Mouse (Mus musculus) liver, postnatal 0 days (tissue): ENCODE measurements around the gene Mrps6. TPM values are rescaled to one million over a fixed set of nuclear protein-coding genes. Genes with fewer than 3 reads are reported as not detected.

ENCODE experiments used
- ATAC-seq: fragments of 200-750 bp; cut with Nextera tagmentation; 2 replicates; pipeline ENCODE4 v1.8.0; 2017; ENCODE audit warnings: mild to moderate bottlenecking, moderate library complexity
- DNase-seq: peaks from one replicate; pipeline ENCODE4 v3.0.0-alpha.2; 2016
- H3K27ac ChIP-seq: fragments of 300-500 bp; sonication (generic); 2 replicates; pipeline ENCODE4 v1.5.1; 2014; ENCODE audit warnings: antibody characterized with exemption, moderate library complexity, mild to moderate bottlenecking, low read depth
- H3K27me3 ChIP-seq: fragments of 300-500 bp; sonication (generic); 2 replicates; pipeline ENCODE4 v1.6.1; 2014; ENCODE audit warnings: low read length, control low read depth, mixed read lengths; ENCODE audit not compliant: insufficient read depth
- H3K36me3 ChIP-seq: fragments of 300-500 bp; sonication (generic); replicated peaks from 2 replicates; pipeline ENCODE4 v1.6.1; 2014; ENCODE audit warnings: mild to moderate bottlenecking, control low read depth, low read length, moderate library complexity, mixed read lengths; ENCODE audit not compliant: insufficient read depth
- H3K4me1 ChIP-seq: fragments of 300-500 bp; sonication (generic); 2 replicates; pipeline ENCODE4 v1.6.1; 2014; ENCODE audit warnings: antibody characterized with exemption, mild to moderate bottlenecking, control low read depth; ENCODE audit not compliant: insufficient read depth
- H3K4me2 ChIP-seq: fragments of 300-500 bp; sonication (generic); 2 replicates; pipeline ENCODE4 v1.6.1; 2014; ENCODE audit warnings: low read depth, mild to moderate bottlenecking, low read length, moderate library complexity, mixed read lengths
- H3K4me3 ChIP-seq: fragments of 300-500 bp; sonication (generic); 2 replicates; pipeline ENCODE4 v1.5.1; 2014; ENCODE audit warnings: low read depth, low read length
- H3K9ac ChIP-seq: fragments of 300-500 bp; sonication (generic); replicated peaks from 2 replicates; pipeline ENCODE4 v1.6.1; 2014; ENCODE audit warnings: mild to moderate bottlenecking, moderate library complexity
- H3K9me3 ChIP-seq: fragments of 300-500 bp; sonication (generic); 2 replicates; pipeline ENCODE4 v1.6.1; 2016; ENCODE audit warnings: mild to moderate bottlenecking, control low read depth, low read length, mixed read lengths
- CTCF ChIP-seq: sonication (generic); IDR thresholded peaks from 2 replicates; pipeline ENCODE4 v1.5.1; 2016; ENCODE audit warnings: antibody characterized with exemption, low read depth
- EP300 ChIP-seq: IDR thresholded peaks from 2 replicates; pipeline ENCODE4 v1.6.1; 2016; ENCODE audit warnings: antibody characterized with exemption, low read depth, mild to moderate bottlenecking
- WGBS: fragments of 180-500 bp; shearing (Covaris S2); extraction: QIAGEN DNeasy Blood & Tissue Kit; methylation state at CpG from one replicate; pipeline ENCODE4 v1.1.7; 2014; ENCODE audit not compliant: insufficient replicate concordance; 5-methylcytosine and 5-hydroxymethylcytosine counted together
- polyA plus RNA-seq: library from polyadenylated mRNA; unstranded; fragments of >200 nt; fragmentation: Nextera tagmentation; extraction: Ambion mirVana; gene quantifications from 2 replicates; pipeline ENCODE4 v1.2.1, GENCODE M21; 2015

The Mrps6 gene
- polyA plus RNA-seq, 1 experiment from 2014 or later, result 41.4 TPM

- Histone ChIP-seq H3K36me3 (no peaks in the 10 kb centered on the region), H3K4me2 (no peak overlapping the region), H3K9me3 (no peaks in the 10 kb centered on the region), H3K4me1 (no peaks in the 10 kb centered on the region), H3K4me3 (no peak overlapping the region), H3K27ac (no peak overlapping the region), H3K27me3 (no peaks in the 10 kb centered on the region), H3K9ac (no peak overlapping the region)
- TF ChIP-seq EP300 (no peak), CTCF (no peak)
- WGBS, result 62% methylated on average over 4 of the region's 4 CpGs
- DNase-seq, result no peak
- ATAC-seq, result no peak
Observed at GRCm38 (mm10) chr16:92150975-92151374, 92.9 kb downstream of the Mrps6 start.

GRCm38 (mm10) chr16:92158021-92158455 lies 100.0 kb downstream of the Mrps6 start:
- no peaks in the 10 kb centered on the region for H3K36me3 ChIP-seq
- H3K27ac ChIP-seq, result peak overlapping the region; percentile 95
- DNase-seq (peak; percentile 49), ATAC-seq (peak; percentile 68)
- peak overlapping the region; percentile 14; the same call in 1 of the 2 replicates for H3K4me3 ChIP-seq
- no peaks in the 10 kb centered on the region for H3K9me3 ChIP-seq
- TF ChIP-seq CTCF (no peak), EP300 (no peak)
- 8% methylated on average over 14 of the region's 14 CpGs for WGBS
- peak overlapping the region; percentile 70 for H3K4me2 ChIP-seq
- 0 out of 2 replicates have a peak overlapping the region, but pooled peaks have one; percentile 21 for H3K9ac ChIP-seq
- H3K4me1 ChIP-seq, result peaks cover 9% of the 10 kb centered on the region
- H3K27me3 ChIP-seq, result no peaks in the 10 kb centered on the region

- peaks cover 9% of the 10 kb centered on the region for H3K4me1 ChIP-seq
- H3K36me3 ChIP-seq, result no peaks in the 10 kb centered on the region
- TF ChIP-seq EP300 (no peak; the same call in 1 of the 2 replicates), CTCF (no peak)
- DNase-seq (peak; percentile 75), ATAC-seq (peak; percentile 91)
- H3K9ac ChIP-seq, result peak overlapping the region; percentile 59
- 4% methylated on average over 27 of the region's 30 CpGs for WGBS
- no peaks in the 10 kb centered on the region for H3K9me3 ChIP-seq
- peak overlapping the region; percentile 14; the same call in 1 of the 2 replicates for H3K4me3 ChIP-seq
- H3K27ac ChIP-seq, result peak overlapping the region; percentile 95
- H3K4me2 ChIP-seq, result peak overlapping the region; percentile 70
- H3K27me3 ChIP-seq, result no peaks in the 10 kb centered on the region
Observed at GRCm38 (mm10) chr16:92158461-92159091, 100.5 kb downstream of the Mrps6 start.

GRCm38 (mm10) chr16:92159114-92159513 lies 101.0 kb downstream of the Mrps6 start:
- ATAC-seq (peak; percentile 66), DNase-seq (peak; percentile 46)
- H3K36me3 ChIP-seq, result no peaks in the 10 kb centered on the region
- peak overlapping the region; percentile 14; the same call in 1 of the 2 replicates for H3K4me3 ChIP-seq
- H3K27ac ChIP-seq, result peak overlapping the region; percentile 95
- TF ChIP-seq EP300 (no peak), CTCF (no peak)
- H3K27me3 ChIP-seq, result no peaks in the 10 kb centered on the region
- 22% methylated on average over 6 of the region's 6 CpGs for WGBS
- peaks cover 9% of the 10 kb centered on the region for H3K4me1 ChIP-seq
- H3K9ac ChIP-seq, result peak overlapping the region; percentile 59
- H3K4me2 ChIP-seq, result peak overlapping the region; percentile 70
- H3K9me3 ChIP-seq, result no peaks in the 10 kb centered on the region

Other genes starting within 250 kb of the Mrps6 start
- gene Gm49711, start within 50 bp of the Mrps6 start, polyA plus RNA-seq, result not detected in 2 replicates
- gene Slc5a3, start 52 bp downstream of the Mrps6 start, polyA plus RNA-seq, result 0.53 and 0.82 TPM in 2 replicates
- not detected in 2 replicates for gene Kcne2, start 234.1 kb downstream of the Mrps6 start, polyA plus RNA-seq
- gene Smim11, start 243.0 kb downstream of the Mrps6 start, polyA plus RNA-seq, result 42.5 and 47.6 TPM in 2 replicates